Mouse (Mus musculus) CD4-positive, CD25-positive, alpha-beta regulatory T cell, adult 2 months (primary cell): Measurements from ENCODE around the gene Ncf4.

ENCODE experiments used
- DNase-seq: peaks from one replicate; pipeline ENCODE4 v3.0.0-alpha.2; 2012; ENCODE audit warnings: low read depth, low spot score

Ncf4 gene

DNA sequence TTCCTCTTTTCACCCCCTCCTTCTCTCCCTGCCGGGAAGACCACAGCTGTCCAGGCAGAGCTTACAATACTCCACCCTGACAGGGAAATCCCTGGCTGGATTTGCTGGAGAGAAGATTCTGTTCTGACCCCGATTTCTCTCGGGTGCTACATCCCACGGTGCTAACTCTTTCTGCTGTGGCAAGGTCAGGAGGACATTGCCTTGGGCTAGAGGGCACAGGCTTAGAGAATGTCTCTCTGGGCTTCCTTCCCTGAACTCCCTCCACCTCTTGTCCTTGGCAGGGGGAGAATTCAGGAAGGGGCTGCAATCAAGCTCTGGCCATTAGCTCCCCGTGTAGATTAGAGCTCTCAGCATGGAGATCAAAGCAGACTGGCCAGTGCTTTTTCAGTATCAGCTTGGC is 65.3 kb downstream of the Ncf4 start:
- no peak for DNase-seq

DNA sequence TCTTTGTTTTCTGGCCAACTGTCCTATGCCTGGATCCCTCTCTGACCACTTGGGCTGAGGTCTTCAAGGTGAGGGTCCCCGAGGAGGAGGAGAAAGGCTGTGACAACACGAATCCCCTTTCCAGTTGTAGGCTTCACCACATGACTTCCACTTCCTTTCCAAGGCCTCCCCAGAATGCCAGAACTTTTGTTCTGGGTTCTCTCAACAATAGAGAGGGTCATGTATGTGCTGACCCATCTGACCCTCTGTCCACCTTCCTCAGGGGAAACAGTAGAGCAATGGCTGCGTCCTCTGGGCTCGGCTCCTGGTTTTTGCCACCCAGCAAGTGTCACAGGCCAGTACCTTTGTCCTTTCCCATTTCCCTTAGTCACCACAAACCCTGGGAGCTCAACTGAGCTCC is 66.4 kb downstream of the Ncf4 start:
- no peak for DNase-seq
